Mouse (Mus musculus) cortical plate, adult 2 months (tissue): ENCODE measurements around the gene Zfp1.

ENCODE experiments used
- CTCF ChIP-seq: fragments of 200-500 bp; IDR thresholded peaks from 2 replicates; pipeline ENCODE4 v1.5.1; 2011; ENCODE audit warnings: mild to moderate bottlenecking, control low read depth, low read length; ENCODE audit not compliant: insufficient read depth; ENCODE audit errors: extremely low read depth
- POLR2A ChIP-seq: fragments of 200-500 bp; IDR thresholded peaks from 2 replicates; pipeline ENCODE4 v1.6.1; 2011; ENCODE audit warnings: mild to moderate bottlenecking, low read length, control low read depth; ENCODE audit not compliant: insufficient read depth; ENCODE audit errors: extremely low read depth

GRCm38 (mm10) chr8:111597310-111597709 is 45.9 kb upstream of the Zfp1 start:
- no peak for TF ChIP-seq POLR2A
- TF ChIP-seq CTCF, result no peak
